Mouse (Mus musculus) naive thymus-derived CD4-positive, alpha-beta T cell, adult 5 months (primary cell): Measurements from ENCODE around the gene Itga2b. TPM values are rescaled to one million over a fixed set of nuclear protein-coding genes. Genes with fewer than 3 reads are reported as not detected.

Experiments used
- polyA plus RNA-seq: library from polyadenylated mRNA; unstranded; fragments of 100-300 nt; shearing (Covaris generic); gene quantifications from one replicate; pipeline ENCODE4 v1.2.1, GENCODE M21; 2017

The Itga2b gene
- polyA plus RNA-seq, result 2.0 TPM

GRCm38 (mm10) chr11:102469648-102470357 lies at the start of gene Itga2b:
Gene Itga2b (minus strand): TSS chr11:102470122.

GRCm38 (mm10) chr11:102447497-102447896 lies 22.4 kb downstream of the Itga2b start, which contains the start of gene Fam171a2:
Gene Fam171a2 (minus strand): TSS chr11:102447682.

GRCm38 (mm10) chr11:102430121-102431017 lies 39.6 kb downstream of the Itga2b start, which contains the start of gene Grn:
Gene Grn (plus strand): TSS chr11:102430315.

GRCm38 (mm10) chr11:102407834-102408215 lies 62.1 kb downstream of the Itga2b start, which contains the start of gene Slc25a39:
Gene Slc25a39 (minus strand): TSS chr11:102407946.

Other genes starting within 250 kb of the Itga2b start
- 77.9 TPM for gene Hdac5, start 240.0 kb downstream of the Itga2b start, polyA plus RNA-seq
- gene BC030867, start 221.2 kb downstream of the Itga2b start, polyA plus RNA-seq, result not detected
- gene Asb16, start 201.4 kb downstream of the Itga2b start, polyA plus RNA-seq, result not detected
- 48.9 TPM for gene Tmub2, start 185.2 kb downstream of the Itga2b start, polyA plus RNA-seq
- gene Atxn7l3, start 173.5 kb downstream of the Itga2b start, polyA plus RNA-seq, result 21.2 TPM
- 118 TPM for gene Ubtf, start 150.4 kb downstream of the Itga2b start, polyA plus RNA-seq
- not detected for gene Slc4a1, start 103.9 kb downstream of the Itga2b start, polyA plus RNA-seq
- gene Rundc3a, start 76.7 kb downstream of the Itga2b start, polyA plus RNA-seq, result 4.2 TPM
- gene Slc25a39, start 62.2 kb downstream of the Itga2b start, polyA plus RNA-seq, result 46.0 TPM
- gene Grn, start 39.8 kb downstream of the Itga2b start, polyA plus RNA-seq, result 11.8 TPM
- gene Fam171a2, start 22.4 kb downstream of the Itga2b start, polyA plus RNA-seq, result not detected
- gene Gpatch8, start 86.3 kb upstream of the Itga2b start, polyA plus RNA-seq, result 70.4 TPM
- not detected for gene Gm11627, start 109.3 kb upstream of the Itga2b start, polyA plus RNA-seq
- not detected for gene Fzd2, start 134.3 kb upstream of the Itga2b start, polyA plus RNA-seq
- not detected for gene Meioc, start 193.6 kb upstream of the Itga2b start, polyA plus RNA-seq
- 36.0 TPM for gene Ccdc43, start 227.7 kb upstream of the Itga2b start, polyA plus RNA-seq